Mouse (Mus musculus) skeletal muscle tissue, adult 2 months (tissue): Measurements from ENCODE around the gene Astn2.

Experiments used
- DNase-seq: peaks from one replicate; pipeline ENCODE4 v3.0.0-alpha.2; 2012; ENCODE audit warnings: low read depth, low spot score

The Astn2 gene

DNA sequence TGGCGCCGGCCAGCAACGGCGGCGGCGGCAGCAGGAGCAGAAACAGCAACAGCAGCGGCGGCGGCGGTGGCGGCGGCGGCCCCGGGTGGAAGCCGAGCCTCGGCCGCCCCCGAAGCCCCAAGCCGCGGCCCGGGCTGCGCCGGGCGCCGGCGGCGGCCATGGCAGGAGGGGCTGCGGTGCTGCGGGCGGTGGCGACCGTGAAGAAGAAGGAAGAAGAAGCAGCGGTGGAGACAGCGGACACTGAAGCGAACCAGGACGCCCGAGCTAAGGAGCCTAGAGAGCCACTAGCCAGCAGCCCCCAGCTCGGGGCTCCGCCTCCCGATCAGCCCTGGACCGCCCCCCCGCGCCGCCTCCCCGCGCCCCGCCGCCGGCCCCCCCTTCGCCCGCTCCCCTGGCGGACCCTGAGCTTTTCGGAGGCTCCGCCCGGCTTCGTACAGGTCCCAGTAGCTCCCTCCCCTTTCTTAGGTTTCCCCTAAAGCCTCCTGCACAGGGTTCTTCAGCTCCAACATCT, at the start of gene Astn2:
Gene Astn2, minus strand, starts transcription at position 411 of the 511 bp plus-strand sequence.
- DNase-seq = no peak

DNA sequence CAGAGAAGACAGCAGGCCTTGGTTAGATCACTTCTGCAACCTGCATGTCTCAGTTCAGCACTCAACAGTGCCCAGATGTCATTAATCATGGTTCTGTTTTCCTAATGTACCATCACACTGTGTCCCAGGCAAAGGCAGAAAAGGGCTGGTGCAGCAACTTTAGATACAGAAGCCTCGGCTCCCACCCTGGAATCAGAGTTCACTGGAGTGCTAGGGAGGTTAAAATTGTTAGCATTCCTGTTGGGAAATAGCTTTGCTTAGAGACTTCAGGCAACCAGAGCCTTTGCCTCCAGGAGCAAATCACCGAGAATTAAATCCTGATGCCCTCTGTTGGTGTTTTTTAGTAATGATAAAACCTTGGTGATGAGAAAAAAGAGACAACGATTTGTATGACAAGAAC, 45.7 kb upstream of the Astn2 start:
- DNase-seq = no peak

DNA sequence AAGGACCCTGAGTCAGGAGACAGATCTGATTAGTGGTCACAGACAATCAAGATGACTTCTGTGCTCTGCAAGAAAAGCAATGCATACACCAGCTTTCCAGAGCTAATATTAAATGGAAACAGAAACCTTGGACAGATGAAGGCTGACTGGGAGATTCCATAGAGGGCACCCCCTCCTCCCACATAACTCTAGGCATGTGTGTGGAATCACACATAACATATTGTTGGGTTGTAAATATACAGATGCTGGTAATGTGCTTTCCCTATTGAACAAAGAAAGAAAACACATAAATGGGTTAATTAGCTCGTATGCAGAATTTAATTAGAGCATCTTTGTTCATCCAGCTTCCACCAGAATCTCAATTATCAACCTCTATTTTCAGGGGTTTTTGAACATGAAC, 26.8 kb upstream of the Astn2 start:
- no peak for DNase-seq

DNA sequence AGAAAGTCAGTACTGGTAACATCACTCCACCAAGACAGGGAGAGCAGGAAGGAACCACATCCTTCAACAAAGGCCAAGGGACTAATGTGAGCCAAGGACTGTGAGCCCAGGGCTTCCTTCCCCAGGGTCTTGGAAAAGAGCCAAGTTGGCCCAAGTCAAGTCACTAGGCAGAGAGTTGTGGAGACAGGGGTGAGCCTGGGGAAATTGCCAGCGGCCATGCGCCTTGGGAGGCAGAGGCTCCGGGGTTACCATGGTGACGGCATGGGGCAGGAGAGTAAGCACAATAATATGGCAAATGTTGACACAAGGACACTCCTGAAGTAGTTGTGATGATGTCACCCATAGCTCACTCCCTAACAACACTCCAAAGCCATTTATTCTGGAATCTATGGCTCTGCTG, 21.4 kb upstream of the Astn2 start:
- peak; percentile 47 for DNase-seq

DNA sequence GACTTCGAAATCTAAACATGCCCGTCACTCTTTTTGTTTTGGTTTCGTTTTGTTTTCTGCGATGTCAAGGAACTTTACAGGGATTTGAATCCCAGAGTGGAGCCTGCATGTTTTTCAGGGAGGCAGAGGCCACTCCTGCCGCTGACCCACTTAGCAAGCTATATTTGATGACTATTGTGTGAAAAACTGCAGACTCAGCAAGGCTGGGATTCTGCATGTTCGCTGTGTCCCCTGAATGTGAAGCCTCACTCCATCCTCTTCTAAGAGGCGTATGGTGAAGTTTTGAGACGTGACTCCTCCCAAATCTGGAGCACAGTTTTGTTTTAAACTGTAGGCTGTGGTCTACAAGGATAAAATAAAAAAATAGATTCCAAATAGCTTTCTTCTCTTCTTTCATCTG, 10.4 kb upstream of the Astn2 start:
- no peak for DNase-seq

DNA sequence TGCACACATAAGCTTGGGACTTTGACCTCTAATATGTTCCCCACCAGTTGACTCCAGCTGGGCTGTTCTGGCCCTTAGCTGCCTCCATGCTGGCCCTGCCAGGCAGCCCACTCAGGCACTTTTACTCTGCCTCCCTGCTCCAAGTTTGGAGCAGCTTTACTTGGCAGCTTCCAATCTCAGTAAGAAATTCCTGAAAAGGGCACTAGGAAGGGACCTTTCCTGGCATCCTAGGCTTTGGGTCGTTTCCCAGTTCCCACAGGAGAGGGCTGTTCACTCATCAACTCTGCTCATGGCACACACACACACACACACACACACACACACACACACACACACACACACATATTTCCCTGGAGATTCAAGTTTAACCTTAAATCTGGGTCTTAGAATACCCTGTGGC, 675 bp upstream of the Astn2 start:
- DNase-seq = no peak

DNA sequence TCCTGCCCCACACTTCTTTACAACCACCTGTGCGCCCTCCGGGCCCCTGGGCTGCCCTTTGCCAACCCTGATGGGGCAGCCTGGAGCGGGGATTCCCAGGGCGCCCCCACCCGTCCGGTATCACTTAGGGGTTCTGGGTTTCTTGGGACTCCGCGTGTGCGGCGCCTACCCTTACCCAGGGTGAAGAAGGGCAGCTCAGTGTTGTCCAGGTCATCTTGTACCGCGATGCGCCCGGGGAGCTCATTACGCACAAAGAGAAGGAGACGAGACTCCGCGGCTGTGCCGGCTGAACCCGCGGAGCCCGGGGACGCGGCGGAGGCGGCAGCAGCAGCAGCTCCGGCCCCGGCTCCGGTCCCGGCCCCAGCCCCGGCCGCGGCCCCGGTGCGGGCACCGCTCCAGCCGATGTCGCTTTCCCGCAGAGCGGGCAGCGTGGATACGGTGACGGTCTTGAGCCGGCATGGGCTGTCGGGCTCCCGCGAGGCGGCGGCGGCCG, 657 bp downstream of the Astn2 start:
- DNase-seq = no peak

DNA sequence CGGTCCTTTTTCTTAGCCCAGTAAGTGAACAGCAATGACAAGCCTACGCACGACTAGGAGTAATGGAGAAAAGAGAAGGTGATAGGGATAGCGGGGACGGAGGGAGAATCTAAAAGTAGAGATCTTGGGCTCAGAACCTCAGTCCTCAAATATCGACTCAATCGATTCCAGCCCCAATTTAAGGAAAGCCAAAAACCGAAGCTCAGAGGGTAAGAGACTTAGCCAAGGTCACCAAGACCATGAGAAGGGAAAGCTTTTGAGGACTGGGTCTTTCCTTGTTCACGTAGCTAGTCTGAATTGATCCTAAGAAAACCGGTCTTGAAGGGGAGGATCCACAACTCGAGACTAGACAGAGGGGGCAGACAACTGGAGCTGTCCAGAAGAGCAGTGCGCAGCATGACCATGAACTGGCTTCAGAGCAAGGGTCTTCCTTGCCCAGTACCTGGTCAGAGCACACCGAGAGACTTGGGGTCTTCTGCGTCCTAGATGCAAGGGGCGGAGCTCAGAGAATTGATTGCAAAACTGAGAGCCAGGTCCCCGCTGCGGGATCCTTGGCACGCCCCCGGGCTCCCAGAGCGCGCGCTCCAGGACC, 1.2 kb downstream of the Astn2 start:
- DNase-seq = no peak

DNA sequence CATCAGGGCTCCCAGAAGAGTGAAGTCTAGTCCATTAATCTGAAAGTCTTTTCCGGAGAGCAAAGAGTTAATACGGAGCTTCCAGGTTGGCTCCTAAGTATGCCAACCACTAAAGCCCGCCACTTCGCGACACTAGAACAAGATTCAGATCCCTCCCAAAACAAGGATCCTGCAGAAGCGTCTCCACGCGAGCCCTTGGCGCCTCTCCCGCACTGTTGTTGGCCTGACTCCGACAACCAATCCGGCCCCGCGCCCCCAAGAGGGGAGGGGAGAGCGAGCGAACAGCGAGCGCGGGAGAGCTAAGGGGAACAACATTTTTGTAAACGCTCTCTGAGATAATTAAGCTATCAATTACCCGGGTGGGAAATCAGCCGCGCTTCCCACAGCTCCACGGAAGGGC, 1.8 kb downstream of the Astn2 start:
- no peak for DNase-seq

DNA sequence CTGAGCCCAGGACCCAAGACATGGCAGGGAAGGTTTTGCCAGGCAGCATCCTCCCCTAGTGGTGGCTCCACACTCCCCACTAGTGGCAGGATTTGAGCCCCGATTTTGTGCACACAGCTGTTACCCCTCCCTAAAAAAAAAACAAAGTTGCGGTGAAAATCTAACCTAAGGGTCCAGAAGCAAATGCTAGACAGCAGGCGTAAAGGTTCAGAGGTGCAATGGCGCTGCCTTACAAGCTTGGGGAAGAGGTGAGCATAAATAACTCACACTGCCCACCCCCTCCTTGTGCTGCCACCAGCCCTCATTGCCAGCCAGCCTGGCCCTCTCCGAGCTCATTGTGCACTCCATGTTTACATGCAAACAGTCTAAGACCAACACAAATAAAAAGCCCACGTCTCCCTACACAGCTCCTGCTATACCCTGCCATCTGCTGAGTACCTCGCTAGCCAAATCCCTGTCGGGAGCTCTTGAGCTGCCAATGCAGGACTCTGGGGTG, 3.2 kb downstream of the Astn2 start:
- DNase-seq = no peak

DNA sequence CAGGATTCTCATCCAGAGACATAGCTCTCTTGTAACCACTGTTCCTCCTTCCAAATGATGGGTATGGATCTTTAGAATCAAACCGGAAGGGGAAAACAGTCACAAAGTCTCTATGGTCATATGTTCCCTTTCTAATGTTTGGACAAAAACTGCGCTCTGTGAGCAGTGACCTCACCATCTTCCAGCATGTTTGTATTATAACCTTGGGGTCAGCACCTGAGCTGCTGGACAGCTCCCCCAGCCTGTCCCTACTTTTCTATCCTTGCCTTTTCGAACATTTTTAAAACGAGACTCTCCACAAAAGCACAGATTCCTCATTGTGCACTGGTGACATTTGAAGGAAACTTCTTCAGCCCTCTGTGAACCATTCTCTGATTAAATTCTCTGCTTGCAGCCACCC, 5.3 kb downstream of the Astn2 start:
- DNase-seq = no peak

DNA sequence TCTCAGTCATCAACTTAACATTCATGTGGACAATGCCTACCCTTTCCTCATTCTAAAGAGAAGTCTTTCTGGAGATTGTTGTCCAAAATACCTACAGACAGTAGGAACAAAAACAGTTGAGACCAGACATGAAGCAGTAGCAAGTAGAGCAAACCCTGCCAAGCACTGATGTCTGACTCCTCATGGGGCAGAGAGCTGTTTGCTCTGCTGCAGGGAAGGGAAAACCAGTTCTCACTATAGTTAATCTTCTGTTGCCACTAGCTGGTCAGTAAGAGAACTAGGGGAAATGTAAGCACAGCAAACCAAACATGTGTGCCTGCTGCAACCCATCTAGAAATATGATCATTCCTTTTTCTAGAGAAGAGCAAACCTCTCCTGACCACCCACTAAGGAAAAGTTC, 7.2 kb downstream of the Astn2 start:
- no peak for DNase-seq

DNA sequence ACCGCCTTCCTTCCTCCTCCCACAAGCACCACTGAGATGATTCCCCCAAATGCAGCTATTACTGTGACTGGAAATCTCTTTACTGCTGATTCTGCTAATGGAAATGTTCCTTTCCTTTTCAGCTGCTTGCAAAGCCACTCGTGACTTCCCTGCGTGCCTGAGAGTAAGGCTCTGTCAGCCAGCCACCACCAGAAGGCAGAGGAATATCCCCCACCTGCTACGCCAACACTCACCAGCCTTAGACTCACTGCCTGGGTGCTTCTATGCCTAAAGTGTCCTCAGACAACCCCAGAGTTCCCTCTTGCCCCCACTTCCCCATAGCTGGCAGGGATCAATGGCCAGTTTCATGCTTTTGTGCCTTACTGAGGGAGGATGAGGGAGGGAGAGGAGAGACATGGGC, 11.1 kb downstream of the Astn2 start:
- no peak for DNase-seq

DNA sequence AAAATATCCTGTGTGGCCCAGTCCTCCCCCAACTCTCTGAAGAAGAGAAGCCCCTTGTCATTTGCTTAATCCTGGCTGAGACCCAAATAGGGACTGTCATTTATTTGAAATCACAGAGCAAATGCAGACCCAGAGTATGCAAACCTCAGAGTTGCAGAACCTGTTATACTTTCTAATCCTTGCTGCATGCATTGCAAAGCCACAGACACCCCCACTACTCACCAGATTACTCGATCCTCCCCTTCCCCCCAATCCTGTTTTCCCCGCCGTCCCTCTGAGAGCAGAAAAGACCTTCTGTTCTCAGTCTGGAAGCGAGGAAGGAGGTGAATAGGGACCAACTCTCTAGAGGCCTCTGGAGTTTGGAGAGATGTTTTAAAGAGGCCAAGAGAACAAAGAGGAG, 13.9 kb downstream of the Astn2 start:
- no peak for DNase-seq

DNA sequence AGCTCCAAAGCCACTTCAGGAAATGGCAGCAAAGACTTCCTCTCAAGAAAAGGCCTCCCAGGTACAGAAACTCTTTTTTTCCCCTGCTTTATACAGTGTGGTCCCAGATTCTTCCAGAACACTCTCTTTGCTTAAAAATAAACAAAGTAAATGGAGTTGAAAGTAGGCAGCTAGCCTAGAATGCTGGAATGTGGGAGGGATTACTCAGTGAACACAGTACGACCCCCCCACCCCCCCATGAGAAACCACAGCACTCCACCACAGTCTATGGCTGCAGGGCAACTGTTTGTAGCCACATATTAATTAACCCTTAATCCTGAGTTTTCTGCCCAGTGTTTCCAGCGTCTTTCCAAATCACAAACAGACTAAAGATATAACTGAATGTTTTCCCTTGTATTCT, 25.8 kb downstream of the Astn2 start:
- DNase-seq = no peak

DNA sequence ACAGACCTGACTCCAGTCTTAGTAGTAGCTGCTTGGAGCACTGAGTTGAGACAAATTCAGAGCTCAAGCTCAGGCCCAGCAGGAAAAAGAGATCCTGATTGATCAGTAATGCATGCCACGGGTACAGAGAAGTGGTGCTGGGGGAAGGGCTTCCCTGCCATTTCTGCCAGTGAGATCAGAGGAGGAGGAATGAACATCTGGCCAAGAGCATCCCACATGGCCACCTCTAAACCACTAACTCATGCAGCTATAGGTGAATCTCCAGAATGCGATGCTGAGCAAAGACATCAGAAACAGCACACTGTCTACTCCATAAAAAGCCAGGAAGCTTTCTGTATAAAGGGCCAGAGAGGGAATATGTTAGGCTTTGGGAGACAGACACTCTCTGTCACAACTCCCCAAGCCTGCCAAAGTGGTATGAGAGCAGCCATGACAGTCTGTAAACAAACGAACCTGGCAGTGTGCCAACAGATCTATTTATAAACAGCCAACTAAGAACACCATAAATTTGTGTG, 33.8 kb downstream of the Astn2 start:
- no peak for DNase-seq

DNA sequence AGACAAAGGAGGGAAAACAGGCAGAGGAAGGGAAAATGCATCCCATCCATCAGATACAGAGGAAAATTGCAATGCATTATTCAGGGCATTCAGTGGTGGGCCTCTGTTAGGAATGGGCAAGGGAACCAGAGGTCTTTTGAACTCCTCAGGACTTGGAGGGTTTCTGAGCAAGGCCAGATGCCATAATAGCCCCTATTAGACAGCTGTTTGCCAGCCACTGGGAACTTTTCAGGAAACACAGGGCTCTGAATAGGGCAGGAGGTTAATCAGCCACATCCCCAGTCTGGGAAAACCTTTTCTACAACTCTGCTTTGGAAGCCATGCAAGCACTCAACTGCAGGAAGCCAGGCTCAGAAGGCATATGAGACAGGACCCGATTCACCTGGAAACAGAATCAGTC, 38.9 kb downstream of the Astn2 start:
- DNase-seq = no peak

DNA sequence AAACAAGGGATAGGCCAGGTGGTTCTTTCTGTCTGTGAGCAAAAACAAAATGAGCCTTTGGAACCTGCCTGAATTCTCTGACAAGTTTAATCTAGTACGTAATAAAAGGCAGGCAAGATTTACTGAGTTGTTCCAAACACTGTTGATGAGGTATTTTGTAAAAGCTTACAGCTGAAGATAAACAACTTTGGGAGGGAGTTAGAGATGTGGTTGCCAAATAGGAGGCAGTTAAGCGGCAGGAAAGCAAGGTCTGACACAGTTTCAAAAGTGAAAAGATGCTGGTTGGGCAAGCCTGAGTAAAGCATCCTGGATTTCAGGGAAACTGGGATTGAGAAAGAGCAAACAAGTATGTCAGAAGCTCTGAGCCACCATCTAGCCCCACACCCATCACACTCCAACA, 59.8 kb downstream of the Astn2 start:
- DNase-seq = no peak

DNA sequence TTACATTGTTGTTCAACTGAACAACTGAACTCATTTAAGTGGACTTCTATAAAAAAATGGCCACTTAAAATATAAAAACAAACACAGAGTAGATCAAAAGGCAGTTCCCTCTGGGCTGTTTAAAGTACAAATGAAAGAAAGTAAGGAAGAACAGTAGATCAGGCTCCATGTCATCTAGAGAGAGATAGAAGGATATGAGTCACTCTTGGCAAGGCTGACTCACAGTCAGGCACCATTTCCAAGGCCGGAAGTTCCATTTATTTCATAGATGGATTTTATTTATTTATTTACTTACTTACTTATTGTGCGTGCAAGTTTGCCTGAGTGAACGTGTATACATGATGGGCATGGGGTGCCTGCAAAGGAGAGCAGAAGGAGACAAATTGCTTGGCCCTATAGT, 67.0 kb downstream of the Astn2 start:
- DNase-seq = no peak

DNA sequence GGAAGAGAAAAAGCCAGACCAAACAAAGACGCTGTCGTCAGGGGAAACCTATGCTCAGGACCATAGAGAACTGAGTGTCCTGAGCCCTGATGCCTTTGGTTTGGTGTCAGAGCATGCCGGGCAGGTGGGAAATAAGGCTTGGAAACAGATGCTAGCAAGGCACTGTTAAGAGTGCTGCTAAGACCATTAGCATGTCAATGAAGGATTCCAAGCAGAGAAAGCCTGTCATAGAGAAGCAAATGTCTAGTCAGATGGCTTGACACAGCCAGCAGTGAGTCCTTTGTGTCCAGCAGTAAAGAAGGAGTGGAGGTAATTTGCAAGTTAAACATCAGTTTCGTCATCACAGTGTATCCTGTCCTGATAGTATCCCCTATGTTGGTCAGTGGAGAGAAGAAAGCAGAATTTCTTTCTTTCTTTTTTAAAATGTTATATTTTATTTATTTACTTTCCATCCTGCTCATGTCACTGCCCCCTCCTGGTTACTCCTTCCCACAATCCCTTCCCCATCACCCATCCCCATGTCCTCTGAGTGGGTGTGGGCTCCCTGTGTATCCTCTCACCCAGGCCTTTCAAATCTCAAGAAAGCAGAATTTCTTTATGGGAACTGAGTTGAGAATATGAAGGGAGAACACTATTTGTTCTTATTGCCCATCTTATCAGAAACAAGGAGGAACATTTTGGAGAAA, 73.7 kb downstream of the Astn2 start:
- DNase-seq = no peak

DNA sequence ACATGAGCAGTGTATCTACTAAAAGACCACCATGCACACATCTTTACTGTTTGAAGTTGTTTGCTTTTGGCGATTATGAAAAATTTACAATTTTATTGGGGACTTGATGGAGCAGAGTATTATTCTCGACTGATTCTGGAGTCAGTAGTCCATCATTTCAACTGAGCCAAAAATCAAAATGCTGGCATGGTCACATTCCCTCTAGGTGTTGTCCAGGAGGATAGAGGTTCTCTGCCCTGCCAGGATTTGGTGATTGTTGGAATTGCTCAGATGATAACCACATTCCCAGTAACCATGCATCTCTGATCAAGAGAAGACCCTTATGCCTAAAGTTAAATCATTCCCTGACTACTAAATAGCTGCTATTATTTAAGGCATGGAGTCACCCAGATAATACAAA, 83.4 kb downstream of the Astn2 start:
- DNase-seq = no peak

DNA sequence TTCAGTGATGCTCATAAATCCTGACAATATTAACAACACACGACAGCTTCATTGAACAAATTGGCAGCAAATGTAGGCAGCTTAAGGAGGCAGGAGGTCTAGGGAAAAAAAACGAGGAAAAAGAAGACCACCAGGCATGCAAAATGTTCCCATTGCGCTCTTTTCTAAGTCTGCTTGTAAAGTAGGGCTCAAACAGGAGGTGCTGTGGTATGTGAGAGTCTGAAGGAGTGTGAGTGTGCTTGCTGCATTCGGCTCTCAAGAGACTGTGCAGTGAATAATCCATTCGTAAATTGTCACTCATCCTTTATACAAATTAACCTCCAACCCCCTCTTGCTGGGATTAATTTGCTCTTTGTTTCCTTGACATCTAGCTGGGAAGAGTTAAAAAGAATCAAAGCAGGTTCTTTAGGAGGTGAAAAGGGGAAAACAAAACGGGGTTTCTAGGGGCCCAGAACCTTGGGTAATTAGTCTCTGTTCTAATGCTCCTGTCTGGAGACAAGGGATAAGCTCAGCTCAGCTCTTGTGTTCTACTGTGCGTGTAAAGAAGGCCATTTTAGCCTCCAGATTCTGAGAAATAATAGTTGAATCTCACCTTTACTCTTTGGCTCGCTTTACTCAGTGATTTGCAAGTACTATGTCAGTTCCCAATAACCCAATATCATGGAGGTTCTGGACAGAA, 89.5 kb downstream of the Astn2 start:
- no peak for DNase-seq

DNA sequence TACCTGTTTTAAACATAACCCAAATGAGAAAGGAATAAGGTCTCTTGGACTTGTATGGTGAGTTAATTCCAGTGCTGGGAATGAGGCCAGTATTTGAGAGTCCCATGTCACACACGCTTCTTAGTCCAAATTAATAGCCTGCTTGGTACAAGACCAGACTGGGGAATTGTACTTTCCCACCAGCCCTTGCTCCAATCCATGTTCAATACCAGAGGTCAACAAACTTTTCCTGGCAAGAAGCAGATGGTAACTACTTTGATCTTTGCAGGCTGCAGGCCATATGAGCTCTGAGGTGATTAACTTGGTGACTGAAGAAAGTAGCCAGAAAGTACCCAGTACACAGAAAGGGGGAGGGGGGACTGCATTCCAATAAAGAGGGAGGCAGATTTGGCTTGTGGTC, 91.7 kb downstream of the Astn2 start:
- no peak for DNase-seq
